Mouse (Mus musculus) retina, postnatal 1 day (tissue): ENCODE results near the gene Olfr652.

Source experiments
- DNase-seq: peaks from one replicate; pipeline ENCODE4 v3.0.0-alpha.2; 2012

Gene Olfr652

GRCm38 (mm10) chr7:104560601-104561000, at the start of gene Olfr652:
Olfr652 (plus strand) TSS chr7:104560901.
- DNase-seq = no peak

GRCm38 (mm10) chr7:104549833-104550232, 10.9 kb upstream of the Olfr652 start, which contains the start of gene Olfr651:
Olfr651 (plus strand) TSS chr7:104550133.
- DNase-seq = no peak

DNA sequence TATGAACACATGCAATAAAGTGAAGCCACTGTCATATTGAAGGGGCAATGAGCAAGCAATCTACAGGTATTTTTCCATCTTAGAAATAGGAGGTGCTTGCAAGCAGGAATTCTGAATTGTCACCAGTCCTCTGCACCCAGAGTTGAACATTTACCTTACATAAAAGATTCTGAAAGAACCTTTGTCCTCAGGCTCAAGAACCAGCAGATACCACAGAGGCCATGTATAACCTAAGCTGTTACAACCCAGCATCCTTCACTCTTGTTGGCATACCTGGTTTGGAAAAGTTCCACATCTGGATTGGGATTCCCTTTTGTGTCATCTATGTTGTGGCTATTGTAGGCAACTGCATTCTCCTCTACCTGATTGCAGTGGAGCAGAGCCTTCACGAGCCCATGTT, 8.0 kb upstream of the Olfr652 start:
- DNase-seq = no peak

DNA sequence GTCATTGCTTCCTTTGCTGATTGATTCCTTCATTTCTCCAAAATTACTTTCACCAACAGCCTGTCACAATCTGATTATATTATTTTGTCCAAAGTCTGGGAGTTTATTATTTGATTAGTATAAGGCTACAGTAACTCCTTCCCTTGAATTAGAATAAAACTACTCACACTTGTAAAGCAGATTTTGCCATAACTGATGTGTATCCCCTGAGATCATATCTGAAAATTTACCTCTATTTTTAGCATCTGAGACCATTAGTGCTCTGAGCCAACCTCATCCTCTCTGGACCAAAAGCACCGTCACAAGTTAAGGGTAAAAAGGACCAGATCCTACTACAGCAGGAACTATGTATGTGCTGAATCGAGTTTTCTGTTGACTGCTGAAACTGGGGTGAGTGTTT, 16.3 kb downstream of the Olfr652 start, which contains the start of gene Olfr653:
TSS of gene Olfr653 (plus strand) at position 301 of the 400 bp plus-strand sequence.
- DNase-seq = no peak

DNA sequence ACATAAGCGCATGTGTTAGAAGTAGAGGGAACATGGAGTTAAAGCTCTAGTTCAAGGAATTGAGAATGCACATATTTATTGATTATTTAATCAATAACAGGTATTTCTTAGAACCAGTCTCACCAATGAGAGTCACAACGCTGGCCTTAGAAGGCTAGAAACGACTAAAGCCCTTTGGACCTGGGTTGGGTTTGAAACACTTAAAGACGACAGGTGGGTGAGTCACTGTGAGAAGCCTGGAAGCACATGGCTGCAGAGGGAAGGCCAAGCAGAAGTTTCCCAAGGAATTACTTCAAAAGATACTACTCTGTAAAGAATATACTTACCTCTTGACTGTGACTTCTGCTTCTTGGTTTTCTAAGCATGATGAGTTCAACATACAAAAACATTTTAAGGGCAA, 20.1 kb downstream of the Olfr652 start:
- no peak for DNase-seq

GRCm38 (mm10) chr7:104581429-104581828, 20.7 kb downstream of the Olfr652 start:
- DNase-seq = no peak

DNA sequence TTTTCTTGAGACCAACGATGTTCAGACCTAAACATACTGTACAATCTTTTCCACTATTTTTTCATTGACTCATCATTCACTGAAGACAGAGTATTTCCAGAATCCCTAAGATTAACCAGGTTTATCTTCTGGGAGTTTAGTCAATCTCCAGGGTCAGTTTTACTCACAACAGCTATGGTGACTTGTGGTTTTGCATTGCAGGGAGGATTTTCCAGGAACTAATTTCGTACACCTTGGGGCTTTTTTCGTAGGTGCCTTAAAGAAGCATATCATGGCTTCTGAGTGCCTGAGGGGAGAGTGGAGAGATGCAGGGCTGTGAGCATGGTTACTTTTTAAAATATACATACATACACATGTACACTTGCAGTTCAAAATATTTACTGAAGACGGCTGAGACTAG, 26.0 kb downstream of the Olfr652 start, which contains the start of gene Olfr654:
TSS of gene Olfr654 (plus strand) at position 301 of the 400 bp plus-strand sequence.
- DNase-seq = no peak

- no peak for DNase-seq
Observed at GRCm38 (mm10) chr7:104588274-104588673, 27.6 kb downstream of the Olfr652 start.

DNA sequence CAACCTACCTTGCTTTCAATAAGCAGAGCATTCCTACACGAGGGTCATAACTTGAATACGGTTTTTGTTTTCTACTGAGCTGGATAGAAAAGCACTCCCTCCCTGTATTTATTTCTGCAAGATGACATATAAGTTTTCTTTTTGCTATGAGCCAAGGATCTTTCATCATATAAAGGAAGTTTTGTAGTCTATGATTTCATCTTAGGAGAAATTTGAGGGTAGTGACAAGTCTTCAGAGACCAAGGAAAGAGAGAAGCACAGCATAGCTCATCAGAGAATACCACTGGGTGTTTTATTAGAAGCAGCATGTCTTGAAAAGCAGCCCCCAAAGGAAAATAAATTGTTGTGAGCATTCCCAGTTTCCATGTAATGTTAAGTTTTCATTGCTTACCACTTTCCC, 41.0 kb downstream of the Olfr652 start, which contains the start of gene Olfr655:
TSS of gene Olfr655 (minus strand) at position 101 of the 400 bp plus-strand sequence.
- no peak for DNase-seq

DNA sequence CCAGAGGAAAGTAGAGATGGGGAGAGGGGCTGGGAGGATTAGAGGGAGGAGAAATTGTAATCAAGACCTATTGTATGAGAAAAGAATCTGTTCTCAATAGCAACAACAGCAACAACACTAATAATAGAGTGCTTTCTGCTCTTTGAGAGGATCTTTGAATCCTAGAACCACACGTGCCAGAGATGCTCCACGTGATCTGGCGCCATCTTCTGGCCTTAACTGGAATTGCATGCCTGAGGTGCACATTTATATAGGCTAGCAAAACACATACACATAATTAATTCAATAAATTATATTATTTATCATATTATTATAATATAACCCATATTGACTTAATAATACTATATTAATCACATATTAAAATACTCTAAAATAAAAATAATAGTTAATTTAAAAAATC, 42.5 kb downstream of the Olfr652 start:
- no peak for DNase-seq

DNA sequence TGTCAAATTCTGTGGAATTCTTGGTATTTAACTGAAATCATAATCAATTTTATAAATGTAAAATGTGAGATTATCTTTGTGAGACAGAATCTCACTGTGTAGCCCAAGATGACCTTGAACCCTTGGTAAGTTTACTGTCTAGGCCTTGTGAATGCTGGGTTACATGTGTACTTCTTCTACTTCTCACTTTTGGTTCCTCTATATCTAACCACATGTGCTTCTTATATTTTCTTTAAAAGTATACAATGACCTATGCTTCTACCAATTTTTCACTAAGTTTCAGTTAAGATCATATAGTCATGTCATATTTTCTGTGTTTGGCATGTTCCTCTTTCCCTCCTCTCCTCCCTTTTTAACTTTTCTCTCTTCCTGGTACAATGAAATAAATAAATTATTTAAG, 44.0 kb downstream of the Olfr652 start:
- DNase-seq = no peak

GRCm38 (mm10) chr7:104613655-104614054, 53.0 kb downstream of the Olfr652 start, which contains the start of gene Olfr656:
Olfr656 (plus strand) TSS chr7:104613955.
- DNase-seq = no peak
